In the genomic region with DNA sequence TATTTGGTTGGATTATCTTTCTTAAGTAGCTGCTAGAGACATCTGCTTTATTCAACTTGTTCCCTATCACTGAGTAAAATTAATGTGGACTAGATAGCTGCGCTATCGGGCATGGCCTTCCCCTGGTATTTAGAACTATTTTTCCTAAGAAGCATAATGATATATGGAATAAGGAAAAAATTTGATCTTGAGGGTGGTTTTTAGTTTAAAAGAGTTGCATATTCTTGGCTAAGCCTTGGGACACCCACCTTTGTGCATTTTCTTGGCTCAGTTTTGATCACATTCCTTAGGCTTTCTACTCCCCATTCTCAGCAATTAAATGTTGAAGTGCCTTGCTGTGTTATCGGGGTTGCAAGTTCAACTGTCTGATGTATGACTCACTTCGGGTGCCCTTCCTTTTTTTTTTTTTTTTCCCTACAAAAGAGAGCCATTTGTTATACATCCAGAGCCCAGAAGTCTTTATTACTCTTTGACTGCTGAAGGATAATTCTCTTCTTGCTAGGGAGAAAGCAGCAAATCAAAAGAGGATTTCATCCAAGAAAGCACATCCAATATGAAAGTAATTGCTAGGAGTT, we compare ENCODE assay signal across 26 mouse cellular contexts.
"Had no signal": no experiment of that assay in that cellular context is flagged by ENCODE, and none has a peak within 500 bp of the region (broad histone marks: within the 10 kb centered on the region; RNA-seq: fewer than 3 reads in every experiment).

No protein-coding gene starts in this region.

- ATAC-seq: inflammation-experienced regulatory T-cells, adult 6 months had no signal

- H3K9me3 ChIP-seq: heart, embryonic 10.5 days; heart, embryonic 12.5 days; hindbrain, embryonic 10.5 days; hindbrain, embryonic 12.5 days; kidney, embryonic 15.5 days; limb, embryonic 10.5 days; limb, embryonic 12.5 days; liver, embryonic 13.5 days; liver, embryonic 15.5 days had no signal

- H3K27me3 ChIP-seq: heart, embryonic 12.5 days; hindbrain, embryonic 12.5 days; limb, embryonic 12.5 days; liver, embryonic 13.5 days; liver, embryonic 15.5 days had no signal

- H3K4me2 ChIP-seq: heart, embryonic 12.5 days; hindbrain, embryonic 12.5 days; hindbrain, embryonic 14.5 days; kidney, embryonic 15.5 days; limb, embryonic 12.5 days; liver, embryonic 11.5 days; liver, embryonic 13.5 days; liver, embryonic 15.5 days had no signal

- H3K4me1 ChIP-seq: heart, embryonic 10.5 days; heart, embryonic 12.5 days; hindbrain, embryonic 10.5 days; hindbrain, embryonic 12.5 days; kidney, embryonic 15.5 days; limb, embryonic 10.5 days; limb, embryonic 12.5 days; liver, embryonic 13.5 days; liver, embryonic 15.5 days had no signal

- H3K9ac ChIP-seq: heart, embryonic 12.5 days; hindbrain, embryonic 12.5 days; hindbrain, embryonic 14.5 days; kidney, embryonic 15.5 days; limb, embryonic 12.5 days; liver, embryonic 13.5 days; liver, embryonic 15.5 days had no signal

- H3K27ac ChIP-seq: gastrocnemius, adult 2 months; heart, embryonic 10.5 days; hindbrain, embryonic 10.5 days; hindbrain, embryonic 12.5 days; hindbrain, embryonic 14.5 days; kidney, embryonic 15.5 days; layer of hippocampus, adult 2 months; left cerebral cortex, adult 2 months; limb, embryonic 10.5 days; limb, embryonic 12.5 days; liver, embryonic 13.5 days; liver, embryonic 15.5 days had no signal

- H3K36me3 ChIP-seq: heart, embryonic 10.5 days; hindbrain, embryonic 12.5 days; kidney, embryonic 15.5 days; limb, embryonic 12.5 days; liver, embryonic 13.5 days; liver, embryonic 15.5 days had no signal

- DNase-seq: gastrocnemius, adult 2 months; gastrocnemius, postnatal 10 days; gastrocnemius, postnatal 25 days; heart, adult 18-20 months; heart, postnatal 10 days; heart, postnatal 4 days; kidney, adult 11 months; kidney, adult 2 months; kidney, adult 9 months; kidney, postnatal 10 days; kidney, postnatal 36 days; liver; liver, embryonic 13.5 days had no signal

- H3K4me3 ChIP-seq: gastrocnemius, adult 2 months; heart, embryonic 10.5 days; heart, embryonic 12.5 days; hindbrain, embryonic 10.5 days; hindbrain, embryonic 12.5 days; kidney, embryonic 15.5 days; layer of hippocampus, adult 2 months; left cerebral cortex, adult 2 months; limb, embryonic 10.5 days; limb, embryonic 12.5 days; liver, embryonic 13.5 days; liver, embryonic 15.5 days had no signal
